Mouse (Mus musculus) WW6 (cell line): ENCODE measurements around the gene Npy.

Source experiments
- DNase-seq: peaks from one replicate; pipeline ENCODE4 v3.0.0-alpha.2; 2013; ENCODE audit warnings: low read depth, low spot score

The Npy gene

GRCm38 (mm10) chr6:49821961-49822870 is at the start of gene Npy:
Npy (plus strand) TSS chr6:49822710.
- no peak for DNase-seq

DNA sequence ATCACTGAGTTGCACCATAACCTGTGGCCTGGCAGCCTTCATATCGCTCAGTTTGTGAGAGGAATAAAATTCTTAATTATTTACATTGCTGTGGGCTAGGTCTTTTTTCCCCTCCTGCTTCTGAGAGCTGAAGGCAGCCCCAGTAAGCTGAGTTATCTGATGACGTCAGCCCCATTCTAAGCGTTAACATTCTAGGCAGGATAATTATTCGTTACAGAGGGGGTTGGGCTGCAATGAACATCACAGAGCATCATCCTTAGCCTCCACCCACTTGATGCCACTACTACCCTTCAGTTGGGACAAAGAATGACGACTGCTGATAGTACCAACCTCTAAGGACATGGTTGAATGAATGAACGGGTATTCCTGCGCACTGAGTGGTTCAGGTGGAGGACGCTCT is 47.5 kb upstream of the Npy start:
- no peak for DNase-seq

GRCm38 (mm10) chr6:49778109-49778508 is 44.4 kb upstream of the Npy start:
- no peak for DNase-seq

DNA sequence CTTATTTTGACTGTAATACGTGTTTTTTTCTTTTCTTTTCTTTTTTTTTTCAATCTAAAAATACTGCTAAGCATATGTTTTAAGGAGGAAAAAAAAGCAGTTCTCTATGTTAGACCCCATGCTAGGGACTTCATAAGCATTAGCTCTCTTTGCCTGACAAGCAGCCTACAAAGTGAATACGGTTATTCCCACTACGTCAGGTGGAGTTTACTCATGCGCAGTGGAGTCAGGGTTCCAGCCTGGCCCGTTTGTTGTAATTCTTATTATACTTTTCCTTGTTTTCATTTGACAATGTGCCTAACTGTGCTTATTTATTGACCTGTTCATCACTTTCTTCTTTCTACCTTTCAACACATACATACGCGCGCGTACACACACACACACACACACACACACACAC is 43.8 kb upstream of the Npy start:
- no peak for DNase-seq

GRCm38 (mm10) chr6:49779606-49780005 is 42.9 kb upstream of the Npy start:
- DNase-seq = no peak

DNA sequence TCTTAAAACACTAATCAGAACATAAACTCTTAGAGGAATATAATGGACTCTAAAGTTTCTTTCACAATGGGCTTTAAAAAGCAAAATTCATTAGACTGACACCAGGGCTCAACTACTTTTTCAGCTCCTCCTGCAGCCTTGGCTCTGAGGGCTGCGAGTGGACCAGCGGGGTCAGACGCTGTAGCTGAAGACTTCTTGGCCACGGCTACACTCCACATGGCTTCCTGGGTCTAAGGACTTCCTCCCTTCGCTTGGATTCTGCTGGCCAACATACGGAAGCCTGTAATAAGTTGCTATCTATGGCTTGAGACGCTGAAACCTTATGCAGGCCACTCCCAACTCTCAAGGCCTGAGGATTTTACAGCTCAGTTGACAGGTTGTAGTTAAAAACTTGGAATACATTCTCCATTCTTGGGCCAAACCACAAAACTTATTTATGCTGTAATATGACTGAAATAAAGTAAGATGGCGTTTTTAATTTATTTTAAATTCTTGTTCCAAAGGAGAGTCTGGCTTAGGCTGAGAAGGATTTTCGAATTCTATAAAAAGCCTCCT is 41.6 kb upstream of the Npy start:
- DNase-seq = no peak

- no peak for DNase-seq
These were observed 40.7 kb upstream of the Npy start for GRCm38 (mm10) chr6:49781852-49782251.

DNA sequence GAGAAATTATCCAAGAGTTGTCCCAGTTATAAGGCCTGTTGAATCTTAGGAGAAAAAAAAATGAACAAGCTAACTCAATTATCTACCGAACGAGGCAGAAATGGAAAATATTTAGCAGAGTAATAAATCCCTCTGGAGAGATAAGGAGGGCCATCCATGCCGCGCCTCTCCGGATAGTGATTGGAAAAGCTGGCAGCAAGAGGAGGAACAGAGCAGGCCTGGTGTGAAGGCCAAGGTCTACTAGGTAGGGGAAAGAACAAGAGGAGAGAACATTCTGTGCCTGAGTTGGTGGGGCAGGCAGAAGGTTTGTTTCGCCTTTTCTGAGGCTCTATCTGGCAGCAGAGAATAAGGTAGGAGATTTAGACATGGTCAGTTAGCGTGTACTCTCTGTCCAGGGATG is 39.8 kb upstream of the Npy start:
- DNase-seq = no peak

DNA sequence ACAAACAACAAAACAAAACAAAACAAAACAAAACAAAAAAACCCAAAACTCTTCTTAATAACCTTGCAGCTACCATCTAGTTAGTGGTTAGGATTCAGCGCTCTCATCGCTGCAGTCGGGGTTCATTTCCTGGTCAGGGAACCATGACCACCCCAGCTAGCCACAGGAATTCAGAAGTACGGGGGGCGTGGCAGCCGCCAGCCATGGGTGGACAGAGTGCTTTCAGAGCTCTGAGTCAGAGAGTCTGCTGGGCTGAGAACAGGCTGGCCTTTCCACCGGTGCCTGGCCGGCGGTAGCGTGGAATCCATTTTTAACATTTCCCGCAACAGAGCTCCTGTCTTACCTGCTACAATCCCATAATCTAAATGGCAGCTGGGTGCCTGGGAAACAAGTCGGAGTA is 30.0 kb upstream of the Npy start:
- DNase-seq = no peak

DNA sequence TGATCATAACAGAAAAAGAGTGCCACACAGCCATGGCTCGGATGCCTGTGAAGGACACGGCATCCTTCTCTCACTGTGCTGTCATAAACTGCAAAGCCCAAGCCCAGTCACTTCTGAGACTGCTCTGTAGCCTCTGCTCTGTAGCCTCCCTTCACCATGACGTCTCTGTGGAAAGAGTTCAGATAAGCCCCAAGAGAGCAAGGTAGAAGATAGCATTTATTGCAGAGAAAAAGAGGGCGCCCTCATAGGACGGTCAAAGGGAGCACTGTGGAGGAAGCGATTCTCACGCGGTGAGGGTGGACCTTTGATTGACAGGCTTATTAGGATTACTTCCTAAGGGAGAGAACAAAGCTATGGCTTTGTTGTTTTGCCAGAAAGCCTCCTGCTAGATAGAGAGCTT is 18.4 kb upstream of the Npy start:
- DNase-seq = no peak

GRCm38 (mm10) chr6:49808076-49808475 is 14.4 kb upstream of the Npy start:
- DNase-seq = no peak

GRCm38 (mm10) chr6:49817183-49817582 is 5.3 kb upstream of the Npy start:
- DNase-seq = no peak

DNA sequence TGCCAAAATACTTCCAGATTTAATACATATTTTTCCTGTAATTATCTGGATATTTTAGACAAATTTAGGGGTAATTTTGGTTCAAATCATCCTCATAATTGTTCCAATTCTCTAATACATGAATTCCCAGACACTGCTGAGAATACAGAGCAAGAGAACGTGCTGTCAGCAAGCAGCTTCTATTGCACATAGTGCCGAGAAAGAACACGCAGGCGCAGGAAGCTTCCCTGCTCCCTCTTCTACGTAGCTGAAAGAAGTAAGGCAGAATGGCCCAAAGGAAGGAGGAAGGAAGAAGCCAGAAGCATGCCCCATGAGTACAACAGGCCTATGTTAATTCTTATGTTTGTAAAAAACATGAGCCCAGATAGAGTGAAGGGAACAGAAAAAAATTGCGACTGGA is 4.9 kb upstream of the Npy start:
- no peak for DNase-seq

- no peak for DNase-seq
These were observed 341 bp downstream of the Npy start for GRCm38 (mm10) chr6:49822871-49823230.

DNA sequence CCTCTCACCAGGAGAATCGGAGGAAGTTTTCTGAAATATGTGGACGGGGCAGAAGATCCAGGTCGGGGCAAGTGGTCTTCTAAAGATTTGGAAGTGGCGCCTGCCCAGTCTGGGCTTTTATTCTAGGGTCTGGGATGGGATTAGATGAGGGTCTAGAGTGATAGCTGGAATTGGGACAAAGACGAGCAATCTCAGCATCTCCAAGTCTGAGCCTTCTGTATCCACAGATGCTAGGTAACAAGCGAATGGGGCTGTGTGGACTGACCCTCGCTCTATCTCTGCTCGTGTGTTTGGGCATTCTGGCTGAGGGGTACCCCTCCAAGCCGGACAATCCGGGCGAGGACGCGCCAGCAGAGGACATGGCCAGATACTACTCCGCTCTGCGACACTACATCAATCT is 861 bp downstream of the Npy start:
- no peak for DNase-seq

GRCm38 (mm10) chr6:49823821-49824220 is 1.3 kb downstream of the Npy start:
- no peak for DNase-seq

- DNase-seq = no peak
These were observed 9.1 kb downstream of the Npy start for GRCm38 (mm10) chr6:49831579-49831978.

DNA sequence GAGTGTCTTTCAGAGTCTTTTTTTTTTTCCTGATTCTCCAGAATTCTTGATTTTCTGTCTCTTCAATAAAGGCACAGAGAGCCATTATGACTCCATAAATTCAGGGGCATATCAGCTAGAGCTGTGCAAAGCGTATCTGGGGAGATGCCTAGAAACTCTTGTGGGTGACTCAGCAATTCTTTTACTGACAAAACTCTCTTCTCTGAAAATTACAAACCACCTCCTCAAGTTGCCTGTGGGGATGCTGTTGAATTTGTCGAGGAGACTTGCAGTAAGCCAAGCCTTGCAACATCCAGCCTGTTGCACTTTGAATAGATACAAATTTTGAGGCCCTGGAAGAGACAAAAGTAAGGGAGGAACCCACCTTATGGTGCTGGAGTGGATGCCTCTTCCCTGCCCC is 34.3 kb downstream of the Npy start:
- DNase-seq = no peak

- DNase-seq = no peak
These were observed 45.1 kb downstream of the Npy start for GRCm38 (mm10) chr6:49867571-49867970.

- no peak for DNase-seq
These were observed 48.6 kb downstream of the Npy start for GRCm38 (mm10) chr6:49871071-49871470.

- no peak for DNase-seq
These were observed 51.0 kb downstream of the Npy start for GRCm38 (mm10) chr6:49873556-49873955.

DNA sequence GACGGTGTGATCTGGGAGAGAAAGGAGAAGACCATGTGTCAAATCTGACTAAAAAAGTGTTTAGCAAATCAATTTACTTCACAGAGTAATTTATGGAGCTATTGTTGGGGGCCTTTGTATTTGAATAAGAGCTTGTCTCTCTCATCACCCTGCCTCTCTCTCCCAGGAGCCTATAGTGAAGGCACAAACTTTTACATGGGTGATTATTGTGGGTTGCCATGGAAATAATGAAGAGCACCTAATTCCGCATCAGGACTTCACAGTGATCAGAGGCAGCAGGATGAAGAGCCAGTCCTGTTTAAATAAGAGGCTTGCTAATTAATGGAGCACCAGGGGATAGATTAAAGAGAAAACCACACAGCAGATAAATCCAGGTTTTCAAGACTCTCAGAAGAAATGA is 52.6 kb downstream of the Npy start:
- no peak for DNase-seq

GRCm38 (mm10) chr6:49875791-49876190 is 53.3 kb downstream of the Npy start:
- DNase-seq = no peak
